Mouse (Mus musculus) MEL (cell line): ENCODE data around the gene Ncam1. TPM values are rescaled to one million over a fixed set of nuclear protein-coding genes. Genes with fewer than 3 reads are reported as not detected.

ENCODE experiments used
- DNase-seq: peaks from one replicate; pipeline ENCODE4 v3.0.0; 2011; ENCODE audit warnings: low read depth, low spot score
- H3K27ac ChIP-seq: 2 replicates; pipeline ENCODE4 v1.5.1; 2012; ENCODE audit warnings: low read depth, mild to moderate bottlenecking, control low read depth, low read length, moderate library complexity; ENCODE audit not compliant: control insufficient read depth
- H3K27me3 ChIP-seq, 2 experiments: fragments of 150-350 bp in 1 of 2; sonication (generic) in 1 of 2; 2 replicates each; pipeline ENCODE4 v1.6.1; 2012; ENCODE audit warnings: low read length in 2 of 2, mild to moderate bottlenecking in 2 of 2, improper control_type of control experiment in 1 of 2, moderate library complexity in 1 of 2; ENCODE audit not compliant: insufficient read depth in 2 of 2, control insufficient read depth in 1 of 2
- H3K36me3 ChIP-seq, 2 experiments: 2 replicates each; pipeline ENCODE4 v1.6.1; 2012 to 2014; ENCODE audit warnings: low read length in 2 of 2, improper control_type of control experiment in 1 of 2, inconsistent platforms in 1 of 2, mild to moderate bottlenecking in 1 of 2; ENCODE audit not compliant: insufficient read depth in 2 of 2, control insufficient read depth in 1 of 2
- H3K4me1 ChIP-seq, 2 experiments: fragments of 150-350 bp in 1 of 2; sonication (generic) in 1 of 2; 2 replicates each; pipeline ENCODE4 v1.6.1; 2012; ENCODE audit warnings: low read length in 2 of 2, improper control_type of control experiment in 1 of 2, mild to moderate bottlenecking in 1 of 2; ENCODE audit not compliant: insufficient read depth in 2 of 2, control insufficient read depth in 1 of 2
- H3K4me3 ChIP-seq, 2 experiments: fragments of 150-350 bp in 1 of 2; sonication (generic) in 1 of 2; 2 replicates each; pipeline ENCODE4 v1.5.1; 2012; ENCODE audit warnings: low read depth in 2 of 2, low read length in 2 of 2, mild to moderate bottlenecking in 2 of 2, moderate library complexity in 2 of 2, control low read depth in 1 of 2, improper control_type of control experiment in 1 of 2; ENCODE audit not compliant: control insufficient read depth in 1 of 2, insufficient read depth in 1 of 2
- H3K79me2 ChIP-seq: 2 replicates; pipeline ENCODE4 v1.6.1; 2012; ENCODE audit warnings: mild to moderate bottlenecking, low read length, moderate library complexity; ENCODE audit not compliant: control insufficient read depth, poor library complexity, insufficient read depth
- H3K9ac ChIP-seq: 2 replicates; pipeline ENCODE4 v1.6.1; 2012; ENCODE audit warnings: low read depth, mild to moderate bottlenecking, control low read depth, low read length, moderate library complexity; ENCODE audit not compliant: control insufficient read depth, poor library complexity, severe bottlenecking
- H3K9me3 ChIP-seq: fragments of 150-350 bp; sonication (generic); replicated peaks from 2 replicates; pipeline ENCODE4 v1.6.1; 2012; ENCODE audit warnings: mild to moderate bottlenecking, low read length, improper control_type of control experiment, moderate library complexity; ENCODE audit not compliant: insufficient read depth
- CHD1 ChIP-seq: IDR thresholded peaks from 2 replicates; pipeline ENCODE4 v1.6.1; 2012; ENCODE audit warnings: low read depth, mild to moderate bottlenecking, inconsistent platforms, low read length, improper control_type of control experiment
- CTCF ChIP-seq, 3 experiments: IDR thresholded peaks in 2 of 3; conservative IDR thresholded peaks in 1 of 3; 2 replicates each; pipeline ENCODE4 v1.5.1; 2011 to 2012; ENCODE audit warnings: low read length in 3 of 3, low read depth in 2 of 3, mild to moderate bottlenecking in 2 of 3, improper control_type of control experiment in 1 of 3, inconsistent platforms in 1 of 3, mixed read lengths in 1 of 3, moderate library complexity in 1 of 3; ENCODE audit not compliant: control insufficient read depth in 1 of 3, insufficient read depth in 1 of 3, poor library complexity in 1 of 3, severe bottlenecking in 1 of 3
- E2F4 ChIP-seq: IDR thresholded peaks from 2 replicates; pipeline ENCODE4 v1.6.1; 2011; ENCODE audit warnings: low read depth, low read length, improper control_type of control experiment, borderline replicate concordance
- ELF1 ChIP-seq: IDR thresholded peaks from 2 replicates; pipeline ENCODE4 v1.6.1; 2014; ENCODE audit warnings: low read depth, mild to moderate bottlenecking, inconsistent platforms, low read length, improper control_type of control experiment, moderate library complexity
- EP300 ChIP-seq, 2 experiments: IDR thresholded peaks; 2 replicates each; pipeline ENCODE4 v1.6.1; 2011; ENCODE audit warnings: improper control_type of control experiment in 2 of 2, low read length in 2 of 2, low read depth in 1 of 2, mild to moderate bottlenecking in 1 of 2
- GABPA ChIP-seq: IDR thresholded peaks from 2 replicates; pipeline ENCODE4 v1.6.1; 2012; ENCODE audit warnings: low read depth, mild to moderate bottlenecking, inconsistent platforms, low read length, improper control_type of control experiment, moderate library complexity
- GATA1 ChIP-seq: IDR thresholded peaks from 2 replicates; pipeline ENCODE4 v1.6.1; 2011; ENCODE audit warnings: low read depth, low read length, improper control_type of control experiment
- HCFC1 ChIP-seq: IDR thresholded peaks from 2 replicates; pipeline ENCODE4 v1.6.1; 2012; ENCODE audit warnings: low read depth, mild to moderate bottlenecking, inconsistent platforms, low read length, improper control_type of control experiment, moderate library complexity
- MAFK ChIP-seq: IDR thresholded peaks from 2 replicates; pipeline ENCODE4 v1.6.1; 2011; ENCODE audit warnings: low read depth, mild to moderate bottlenecking, low read length, improper control_type of control experiment, borderline replicate concordance
- MAX ChIP-seq: IDR thresholded peaks from 2 replicates; pipeline ENCODE4 v1.6.1; 2011; ENCODE audit warnings: low read length, improper control_type of control experiment
- MAZ ChIP-seq: IDR thresholded peaks from 2 replicates; pipeline ENCODE4 v1.6.1; 2012; ENCODE audit warnings: low read depth, mild to moderate bottlenecking, inconsistent platforms, low read length, improper control_type of control experiment
- MXI1 ChIP-seq: IDR thresholded peaks from 2 replicates; pipeline ENCODE4 v1.6.1; 2011; ENCODE audit warnings: mild to moderate bottlenecking, low read depth, low read length, improper control_type of control experiment
- MYC ChIP-seq: IDR thresholded peaks from 2 replicates; pipeline ENCODE4 v1.6.1; 2011; ENCODE audit warnings: low read depth, mild to moderate bottlenecking, low read length, improper control_type of control experiment, moderate library complexity
- POLR2A ChIP-seq, 2 experiments: IDR thresholded peaks; 2 replicates each; pipeline ENCODE4 v1.6.1; 2011 to 2012; ENCODE audit warnings: low read length in 2 of 2, mild to moderate bottlenecking in 2 of 2, control low read depth in 1 of 2, improper control_type of control experiment in 1 of 2, low read depth in 1 of 2, moderate library complexity in 1 of 2; ENCODE audit not compliant: control insufficient read depth in 1 of 2, insufficient read depth in 1 of 2, poor library complexity in 1 of 2
- RCOR1 ChIP-seq: IDR thresholded peaks from 2 replicates; pipeline ENCODE4 v1.6.1; 2012; ENCODE audit warnings: low read depth, mild to moderate bottlenecking, inconsistent platforms, low read length, improper control_type of control experiment
- SIN3A ChIP-seq: IDR thresholded peaks from 2 replicates; pipeline ENCODE4 v1.6.1; 2012; ENCODE audit warnings: low read length, improper control_type of control experiment, inconsistent platforms
- TAL1 ChIP-seq: IDR thresholded peaks from 2 replicates; pipeline ENCODE4 v1.6.1; 2012; ENCODE audit warnings: mild to moderate bottlenecking, inconsistent platforms, low read length, moderate library complexity, mixed read lengths
- TBP ChIP-seq: IDR thresholded peaks from 2 replicates; pipeline ENCODE4 v1.8.0; 2011; ENCODE audit warnings: low read depth, low read length, improper control_type of control experiment
- TCF12 ChIP-seq: IDR thresholded peaks from 2 replicates; pipeline ENCODE4 v1.6.1; 2014; ENCODE audit warnings: low read depth, mild to moderate bottlenecking, inconsistent platforms, low read length, improper control_type of control experiment, moderate library complexity
- UBTF ChIP-seq: IDR thresholded peaks from 2 replicates; pipeline ENCODE4 v1.6.1; 2012; ENCODE audit warnings: low read depth, mild to moderate bottlenecking, inconsistent platforms, low read length, improper control_type of control experiment, moderate library complexity, borderline replicate concordance; ENCODE audit not compliant: insufficient read depth
- USF1 ChIP-seq: IDR thresholded peaks from 2 replicates; pipeline ENCODE4 v1.6.1; 2014; ENCODE audit warnings: low read depth, mild to moderate bottlenecking, inconsistent platforms, low read length, improper control_type of control experiment, moderate library complexity
- ZC3H11A ChIP-seq: IDR thresholded peaks from 2 replicates; pipeline ENCODE4 v1.6.1; 2012; ENCODE audit warnings: low read depth, mild to moderate bottlenecking, inconsistent platforms, low read length, improper control_type of control experiment
- ZMIZ1 ChIP-seq: IDR thresholded peaks from 2 replicates; pipeline ENCODE4 v1.6.1; 2012; ENCODE audit warnings: low read depth, mild to moderate bottlenecking, inconsistent platforms, low read length, improper control_type of control experiment, moderate library complexity
- polyA plus RNA-seq, 2 experiments: library from polyadenylated mRNA; stranded (reverse) in 1 of 2; unstranded in 1 of 2; fragments of >175 nt in 1 of 2; fragments of >200 nt in 1 of 2; gene quantifications; 2 replicates each; pipeline versions ENCODE4 v1.2.1 to v1.2.4; 2012; ENCODE audit warnings: low replicate concordance in 2 of 2, low read depth in 1 of 2; ENCODE audit not compliant: insufficient read length in 2 of 2, insufficient read depth in 1 of 2, missing spikeins in 1 of 2
- total RNA-seq: library from RNA; depleted of rRNA; stranded (reverse); fragments of 300-350 nt; gene quantifications from 2 replicates; pipeline ENCODE4 v1.2.3, GENCODE M21; 2012

The Ncam1 gene
- total and polyA plus RNA-seq, 3 experiments: not detected

- H3K27me3 ChIP-seq: no peaks in the 10 kb centered on the region
- no peak for TF ChIP-seq MAX
- no peak for TF ChIP-seq E2F4
- no peak for TF ChIP-seq MXI1
- no peak for TF ChIP-seq GABPA
- no peak for TF ChIP-seq MAZ
- TF ChIP-seq ZMIZ1: no peak
- TF ChIP-seq TAL1: no peak
- no peak for TF ChIP-seq RCOR1
- no peak for TF ChIP-seq CTCF (IDR thresholded peaks at IDR 0.05 in 2 of 3, conservative IDR thresholded peaks at IDR 0.05 in 1 of 3; ENCODE audit: control insufficient read depth in 1 of 3, insufficient read depth in 1 of 3, low read depth in 2 of 3, low read length in 3 of 3, poor library complexity in 1 of 3, severe bottlenecking in 1 of 3)
- DNase-seq: no peak
- no peaks in the 10 kb centered on the region for H3K79me2 ChIP-seq
- no peaks in the 10 kb centered on the region for H3K4me1 ChIP-seq
- H3K4me3 ChIP-seq: no peak overlapping the region
- no peaks in the 10 kb centered on the region for H3K36me3 ChIP-seq
- H3K9me3 ChIP-seq: no peaks in the 10 kb centered on the region
- H3K9ac ChIP-seq: no peak overlapping the region
- no peak overlapping the region for H3K27ac ChIP-seq
Observed at GRCm38 (mm10) chr9:49530739-49531138, 268.0 kb downstream of the Ncam1 start.

- Histone ChIP-seq H3K4me1 (no peaks in the 10 kb centered on the region), H3K36me3 (no peaks in the 10 kb centered on the region), H3K9ac (no peak overlapping the region), H3K27me3 (no peaks in the 10 kb centered on the region), H3K79me2 (no peaks in the 10 kb centered on the region), H3K4me3 (no peak overlapping the region), H3K9me3 (no peaks in the 10 kb centered on the region), H3K27ac (no peak overlapping the region)
- DNase-seq: no peak
- TF ChIP-seq CTCF (IDR thresholded peaks at IDR 0.05 in 2 of 3, conservative IDR thresholded peaks at IDR 0.05 in 1 of 3; ENCODE audit: control insufficient read depth in 1 of 3, insufficient read depth in 1 of 3, low read depth in 2 of 3, low read length in 3 of 3, poor library complexity in 1 of 3, severe bottlenecking in 1 of 3): no peak
- TF ChIP-seq GATA1: no peak
- no peak for TF ChIP-seq TBP
- no peak for TF ChIP-seq MYC
- no peak for TF ChIP-seq CHD1
- TF ChIP-seq MAFK: no peak
- TF ChIP-seq ZC3H11A: no peak
- TF ChIP-seq UBTF: no peak
- TF ChIP-seq TCF12: no peak
- no peak for TF ChIP-seq ELF1
- no peak for TF ChIP-seq USF1
- TF ChIP-seq RCOR1: no peak
- no peak for TF ChIP-seq MAX
- TF ChIP-seq SIN3A: no peak
- no peak for TF ChIP-seq EP300 (IDR thresholded peaks at IDR 0.05; ENCODE audit: low read depth in 1 of 2, low read length in 2 of 2)
- no peak for TF ChIP-seq HCFC1
- no peak for TF ChIP-seq POLR2A (IDR thresholded peaks at IDR 0.05; ENCODE audit: control insufficient read depth in 1 of 2, insufficient read depth in 1 of 2, low read depth in 1 of 2, low read length in 2 of 2, poor library complexity in 1 of 2)
Observed at GRCm38 (mm10) chr9:49529366-49529959, 269.3 kb downstream of the Ncam1 start.
